Mouse (Mus musculus) liver, embryonic 12.5 days (tissue): ENCODE data around the gene Gm43552. TPM values are rescaled to one million over a fixed set of nuclear protein-coding genes. Genes with fewer than 3 reads are reported as not detected.
A peak's percentile ranks its signal among the peaks of the same experiment; 100 is the strongest.
"Not testable (repeated sequence)": the region's sequence is repeated elsewhere in the genome, so short reads cannot be mapped to it uniquely, and the experiment has no call there.

ENCODE experiments used
- ATAC-seq: fragments of 200-750 bp; cut with Nextera tagmentation; 2 replicates; pipeline ENCODE4 v1.8.0; 2017; ENCODE audit warnings: moderate number of reproducible peaks, mild to moderate bottlenecking, moderate library complexity
- H3K27ac ChIP-seq: fragments of 300-500 bp; sonication (generic); 2 replicates; pipeline ENCODE4 v1.5.1; 2016; ENCODE audit warnings: mild to moderate bottlenecking
- H3K27me3 ChIP-seq: fragments of 300-500 bp; sonication (generic); replicated peaks from 2 replicates; pipeline ENCODE4 v1.6.1; 2016; ENCODE audit warnings: mild to moderate bottlenecking, moderate library complexity
- H3K36me3 ChIP-seq: fragments of 300-500 bp; sonication (generic); 2 replicates; pipeline ENCODE4 v1.6.1; 2016; ENCODE audit warnings: mild to moderate bottlenecking, moderate library complexity
- H3K4me1 ChIP-seq: fragments of 300-500 bp; sonication (generic); 2 replicates; pipeline ENCODE4 v1.6.1; 2016
- H3K4me2 ChIP-seq: fragments of 300-500 bp; sonication (generic); 2 replicates; pipeline ENCODE4 v1.6.1; 2016; ENCODE audit warnings: mild to moderate bottlenecking, moderate library complexity
- H3K4me3 ChIP-seq: fragments of 300-500 bp; sonication (generic); 2 replicates; pipeline ENCODE4 v1.5.1; 2016; ENCODE audit warnings: mild to moderate bottlenecking, moderate library complexity
- H3K9ac ChIP-seq: fragments of 300-500 bp; sonication (generic); 2 replicates; pipeline ENCODE4 v1.6.1; 2016; ENCODE audit warnings: mild to moderate bottlenecking, moderate library complexity
- H3K9me3 ChIP-seq: fragments of 300-500 bp; sonication (generic); replicated peaks from 2 replicates; pipeline ENCODE4 v1.6.1; 2016; ENCODE audit warnings: mild to moderate bottlenecking, moderate library complexity
- WGBS: fragments of 180-500 bp; shearing (Covaris S2); methylation state at CpG from one replicate; pipeline ENCODE4 v1.1.7; 2016; ENCODE audit not compliant: insufficient replicate concordance; 5-methylcytosine and 5-hydroxymethylcytosine counted together
- polyA plus RNA-seq: library from polyadenylated mRNA; unstranded; fragments of >200 nt; fragmentation: Nextera tagmentation; extraction: Ambion mirVana; gene quantifications from 2 replicates; pipeline ENCODE4 v1.2.1, GENCODE M21; 2016

The Gm43552 gene
- not detected in 2 replicates for polyA plus RNA-seq

DNA sequence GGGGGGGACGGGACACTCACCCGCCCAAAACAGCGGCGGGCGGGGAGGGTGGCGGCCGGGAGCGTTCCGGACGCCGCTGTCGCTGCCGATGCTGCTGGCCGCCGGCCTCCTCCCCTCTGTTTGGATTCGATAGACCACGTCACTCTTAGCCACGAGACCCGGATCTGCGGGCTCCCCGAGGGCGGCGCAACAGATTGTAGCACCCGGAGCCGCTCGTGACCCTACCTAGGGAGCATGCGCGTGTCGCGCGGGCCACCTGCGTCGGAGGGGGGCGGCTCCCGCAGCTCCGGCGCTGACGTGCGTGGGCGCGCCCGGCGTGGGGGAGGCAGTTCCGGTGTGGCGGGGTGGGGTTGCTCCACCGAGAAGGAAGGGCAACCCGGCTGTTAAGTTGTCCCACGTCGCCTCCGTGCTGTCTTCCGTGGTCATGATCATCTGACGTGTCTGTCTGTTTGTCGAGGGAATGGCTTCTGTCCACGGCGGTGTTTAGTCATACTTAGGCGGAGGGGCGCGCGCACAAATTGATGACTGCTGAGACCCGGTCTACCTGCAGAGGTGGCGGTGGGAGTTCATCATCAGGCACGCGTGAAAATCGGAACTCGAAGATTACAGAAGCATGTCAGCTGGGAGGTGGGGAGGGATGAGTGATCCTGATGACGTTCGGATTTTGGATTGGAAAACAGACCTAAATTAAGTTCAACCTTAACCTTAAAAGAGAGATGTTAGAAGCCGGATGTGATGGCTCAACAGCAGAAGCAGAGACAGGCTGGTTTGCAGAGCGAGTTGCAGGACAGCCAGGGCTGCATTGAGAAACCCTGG is at the start of gene Gm43552:
TSS of gene Gm43552 (minus strand) at position 118 of the 816 bp plus-strand sequence.
- Histone ChIP-seq H3K4me1 (peaks cover 18% of the 10 kb centered on the region), H3K4me3 (peak within 1 kb of the TSS; percentile 83), H3K4me2 (peak within 1 kb of the TSS; percentile 82), H3K27ac (peak within 1 kb of the TSS; percentile 82), H3K9me3 (no peaks in the 10 kb centered on the region), H3K27me3 (peaks cover 24% of the 10 kb centered on the region; the same call in 1 of the 2 replicates), H3K36me3 (no peaks in the 10 kb centered on the region), H3K9ac (peak within 1 kb of the TSS; percentile 80)
- WGBS, result 1% methylated on average over 68 of the region's 69 CpGs
- ATAC-seq, result peak; percentile 94

DNA sequence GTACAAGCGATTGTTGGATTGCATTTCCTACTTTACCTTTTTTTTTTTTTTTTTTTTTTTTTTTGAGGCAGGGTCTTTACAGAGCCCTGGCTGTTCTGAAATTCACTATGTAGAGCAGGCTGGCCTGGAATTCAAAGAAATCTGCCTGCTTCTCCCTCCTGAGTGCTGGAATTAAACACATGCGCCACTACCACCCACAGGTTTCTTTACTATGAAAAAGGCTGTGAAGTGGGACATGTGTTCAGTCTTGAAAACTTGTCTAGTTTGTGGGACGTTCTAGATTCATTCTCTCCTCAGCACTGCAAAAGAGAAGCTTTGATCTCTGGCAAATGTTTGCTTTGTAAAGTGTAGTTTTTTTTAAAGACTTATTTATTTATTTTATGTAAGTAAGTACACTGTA is 49.3 kb upstream of the Gm43552 start:
- H3K27ac ChIP-seq, result no peak overlapping the region
- no peak for ATAC-seq
- H3K9ac ChIP-seq, result no peak overlapping the region
- WGBS, result 83% methylated on average over 3 of the region's 3 CpGs
- no peaks in the 10 kb centered on the region for H3K9me3 ChIP-seq
- peaks cover 52% of the 10 kb centered on the region for H3K4me1 ChIP-seq
- H3K4me2 ChIP-seq, result no peak overlapping the region
- H3K27me3 ChIP-seq, result no peaks in the 10 kb centered on the region
- H3K36me3 ChIP-seq, result peaks cover 43% of the 10 kb centered on the region
- no peak overlapping the region for H3K4me3 ChIP-seq

DNA sequence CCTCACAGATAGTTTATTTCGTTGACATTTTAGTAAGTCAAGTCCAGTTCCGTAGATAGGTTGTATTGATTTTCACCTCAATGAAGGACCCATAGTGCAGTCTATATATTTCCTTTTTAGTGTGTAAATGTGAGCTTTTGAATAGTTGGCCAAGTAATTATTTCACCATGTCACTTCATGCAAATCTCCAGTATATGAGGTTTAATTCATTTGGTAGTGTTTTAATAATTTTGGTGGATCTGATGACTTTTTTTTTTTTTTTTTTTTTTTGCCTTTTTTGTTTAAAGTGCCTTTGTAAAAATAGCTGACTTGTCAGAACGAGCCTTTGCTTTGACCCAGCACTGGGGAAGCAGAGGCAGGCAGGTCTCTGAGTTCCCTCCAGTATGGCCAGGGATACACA is 47.2 kb upstream of the Gm43552 start:
- H3K9ac ChIP-seq, result no peak overlapping the region
- ATAC-seq, result no peak
- WGBS, result 78% methylated on average over 3 of the region's 3 CpGs
- H3K27ac ChIP-seq, result no peak overlapping the region
- H3K4me1 ChIP-seq, result peaks cover 48% of the 10 kb centered on the region
- no peaks in the 10 kb centered on the region for H3K9me3 ChIP-seq
- H3K4me2 ChIP-seq, result peak overlapping the region; percentile 73
- no peak overlapping the region for H3K4me3 ChIP-seq
- no peaks in the 10 kb centered on the region for H3K27me3 ChIP-seq
- H3K36me3 ChIP-seq, result peaks cover 31% of the 10 kb centered on the region

DNA sequence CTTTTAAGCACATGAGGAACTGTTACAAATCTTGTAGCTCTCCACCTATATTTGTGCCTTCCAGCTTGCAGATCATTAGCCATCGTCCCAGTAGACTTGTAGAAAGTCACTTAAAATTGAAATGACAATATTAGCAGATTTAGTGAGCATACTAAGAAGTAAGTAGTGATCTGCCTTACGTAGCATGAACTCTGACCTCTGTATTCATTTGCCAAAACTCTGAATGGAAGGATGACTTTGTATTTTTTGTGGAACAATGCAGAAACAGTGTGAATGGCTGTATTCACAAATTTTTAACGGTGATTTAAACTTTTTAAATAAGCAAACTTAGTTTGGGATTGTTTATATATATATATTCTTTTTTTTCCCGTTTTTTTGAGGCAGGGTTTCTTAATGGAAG is 46.2 kb upstream of the Gm43552 start:
- 0 out of 2 replicates have a peak overlapping the region, but pooled peaks have one; percentile 40 for H3K27ac ChIP-seq
- peak overlapping the region; percentile 73 for H3K4me2 ChIP-seq
- no peaks in the 10 kb centered on the region for H3K27me3 ChIP-seq
- peak overlapping the region; percentile 58; the same call in 1 of the 2 replicates for H3K9ac ChIP-seq
- ATAC-seq, result no peak
- H3K9me3 ChIP-seq, result no peaks in the 10 kb centered on the region
- WGBS, result 41% methylated on average over 4 of the region's 4 CpGs
- H3K36me3 ChIP-seq, result peaks cover 28% of the 10 kb centered on the region
- H3K4me1 ChIP-seq, result peaks cover 56% of the 10 kb centered on the region
- H3K4me3 ChIP-seq, result peak overlapping the region; percentile 49

DNA sequence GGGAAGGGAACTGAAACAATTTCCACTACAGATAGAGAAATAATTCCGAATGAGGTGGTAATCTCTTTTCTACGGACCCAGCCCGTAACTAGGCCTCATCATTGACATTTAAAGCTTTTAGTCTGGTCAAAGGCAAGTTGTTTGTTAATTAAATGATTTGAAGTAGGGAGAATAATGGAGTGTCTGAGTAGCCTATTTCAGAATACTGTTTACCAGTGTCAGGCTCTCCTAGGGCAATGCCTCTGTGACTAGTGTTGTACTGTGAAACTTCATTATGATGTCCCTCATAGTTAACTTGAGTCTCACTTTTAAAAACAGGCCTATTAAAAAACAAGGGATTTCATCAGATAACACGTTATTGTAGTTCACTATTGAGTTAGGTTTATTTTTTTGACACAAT is 45.5 kb upstream of the Gm43552 start:
- Histone ChIP-seq H3K4me3 (peak overlapping the region; percentile 90), H3K4me2 (peak overlapping the region; percentile 86), H3K27me3 (no peaks in the 10 kb centered on the region), H3K4me1 (peaks cover 50% of the 10 kb centered on the region), H3K9me3 (no peaks in the 10 kb centered on the region), H3K27ac (peak overlapping the region; percentile 97), H3K9ac (peak overlapping the region; percentile 93), H3K36me3 (peaks cover 22% of the 10 kb centered on the region)
- no peak for ATAC-seq
- whole genome bisulfite sequencing, result 0% methylated on average over 4 of the region's 4 CpGs

DNA sequence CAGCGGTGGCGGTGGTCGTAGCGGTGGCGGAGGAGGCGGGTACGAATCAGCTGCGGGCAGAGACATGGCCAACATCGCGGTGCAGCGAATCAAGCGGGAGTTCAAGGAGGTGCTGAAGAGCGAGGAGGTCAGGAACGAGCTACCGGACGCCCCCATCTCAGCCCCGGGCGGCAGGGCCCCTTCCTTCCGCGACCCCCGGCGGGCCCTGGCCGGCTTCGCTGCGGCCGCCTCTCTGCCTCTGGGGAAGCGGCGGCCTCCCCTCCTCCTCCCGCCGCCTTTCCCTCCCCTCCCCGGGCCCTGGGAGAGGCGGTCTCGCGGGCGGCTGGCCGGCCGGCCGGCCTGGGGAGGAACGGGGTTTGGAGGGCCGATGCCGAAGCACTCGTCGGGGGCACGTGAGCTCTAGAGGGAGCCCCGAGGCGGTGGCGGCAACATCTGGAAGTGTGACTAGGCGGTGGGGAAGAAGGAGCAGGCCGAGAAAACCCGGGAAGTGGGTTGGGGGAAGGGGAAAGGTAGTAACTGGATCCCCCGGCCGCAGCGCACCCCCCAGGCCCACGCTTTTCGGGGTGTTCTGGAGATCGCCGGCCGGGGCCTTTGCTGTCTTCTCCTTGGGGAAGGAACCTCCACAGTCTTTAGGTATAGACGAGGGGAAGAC is 44.9 kb upstream of the Gm43552 start:
- Histone ChIP-seq H3K27me3 (no peaks in the 10 kb centered on the region), H3K4me1 (peaks cover 46% of the 10 kb centered on the region), H3K27ac (peak overlapping the region; percentile 97), H3K4me2 (peak overlapping the region; percentile 86), H3K36me3 (peaks cover 18% of the 10 kb centered on the region), H3K9ac (peak overlapping the region; percentile 93), H3K9me3 (no peaks in the 10 kb centered on the region), H3K4me3 (peak overlapping the region; percentile 90)
- peak; percentile 66 for ATAC-seq
- under 1% methylated on average over 55 of the region's 59 CpGs for WGBS

DNA sequence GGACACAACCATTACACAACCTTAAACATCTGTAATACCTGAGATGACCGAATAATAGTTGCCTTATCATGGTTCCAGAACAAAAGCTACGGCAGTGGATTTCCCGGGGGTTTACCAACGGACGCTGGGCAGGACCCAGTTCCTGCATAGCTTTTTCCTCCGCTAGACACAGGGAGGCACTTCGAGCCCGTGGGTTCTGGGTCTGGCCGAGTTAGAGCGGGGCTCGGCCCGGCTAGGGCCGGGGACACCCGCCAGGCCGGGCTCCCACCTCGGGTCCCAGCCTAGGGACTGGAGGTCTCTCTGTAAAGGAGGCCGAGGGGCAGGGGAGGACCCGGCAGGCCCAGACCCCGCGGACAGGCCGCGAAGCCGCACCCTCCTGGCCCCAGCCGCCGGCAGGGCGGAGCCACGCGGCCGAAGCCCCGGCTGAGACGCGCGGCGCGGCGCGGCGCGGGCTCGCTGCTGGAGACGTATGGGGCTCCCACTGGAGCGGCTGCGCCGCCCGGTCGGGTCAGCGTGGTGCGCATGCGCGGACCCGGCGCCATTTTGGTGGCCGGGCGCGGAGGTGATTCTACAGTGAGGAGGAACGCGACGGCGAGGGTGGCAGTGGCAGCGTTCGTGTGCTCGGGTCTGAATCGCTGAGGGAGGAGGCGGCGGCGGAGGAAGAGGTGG is 44.3 kb upstream of the Gm43552 start, which contains the start of the genes Smim14 and Ube2k:
TSS of gene Smim14 (minus strand) at position 434 of the 669 bp plus-strand sequence.
TSS of gene Ube2k (plus strand) at position 483 of the 669 bp plus-strand sequence.
- WGBS, result under 1% methylated on average over 45 of the region's 66 CpGs
- Histone ChIP-seq H3K27ac (peak within 1 kb of the TSS; percentile 97), H3K27me3 (no peaks in the 10 kb centered on the region), H3K9me3 (no peaks in the 10 kb centered on the region), H3K4me1 (peaks cover 39% of the 10 kb centered on the region), H3K4me2 (peak within 1 kb of the TSS; percentile 86), H3K4me3 (peak within 1 kb of the TSS; percentile 90), H3K9ac (peak within 1 kb of the TSS; percentile 93), H3K36me3 (peaks cover 12% of the 10 kb centered on the region)
- peak; percentile 95 for ATAC-seq

DNA sequence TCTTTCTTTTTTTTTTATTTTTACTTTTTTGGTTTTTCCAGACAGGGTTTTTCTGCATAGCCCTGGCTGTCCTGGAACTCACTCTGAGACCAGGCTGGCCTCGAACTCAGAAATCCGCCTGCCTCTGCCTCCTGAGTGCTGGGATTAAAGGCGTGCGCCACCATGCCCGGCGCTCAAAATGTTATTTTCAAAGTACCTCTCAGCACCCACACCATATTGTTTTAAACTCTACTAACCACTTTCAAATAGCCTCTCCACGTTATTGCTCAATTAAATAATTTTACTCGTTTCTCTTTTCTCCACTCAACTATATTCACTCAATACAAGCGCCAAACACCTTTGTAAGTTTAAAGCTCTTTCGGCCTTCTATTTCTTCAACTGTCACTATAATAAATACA is 43.4 kb upstream of the Gm43552 start:
- peak overlapping the region; percentile 97 for H3K27ac ChIP-seq
- H3K9me3 ChIP-seq, ATAC-seq, H3K36me3 ChIP-seq, H3K27me3 ChIP-seq: not testable (repeated sequence)
- peak overlapping the region; percentile 90 for H3K4me3 ChIP-seq
- H3K4me1 ChIP-seq, result peaks cover 34% of the 10 kb centered on the region
- H3K9ac ChIP-seq, result peak overlapping the region; percentile 93
- WGBS, result 79% methylated on average over 10 of the region's 10 CpGs
- H3K4me2 ChIP-seq, result peak overlapping the region; percentile 86

DNA sequence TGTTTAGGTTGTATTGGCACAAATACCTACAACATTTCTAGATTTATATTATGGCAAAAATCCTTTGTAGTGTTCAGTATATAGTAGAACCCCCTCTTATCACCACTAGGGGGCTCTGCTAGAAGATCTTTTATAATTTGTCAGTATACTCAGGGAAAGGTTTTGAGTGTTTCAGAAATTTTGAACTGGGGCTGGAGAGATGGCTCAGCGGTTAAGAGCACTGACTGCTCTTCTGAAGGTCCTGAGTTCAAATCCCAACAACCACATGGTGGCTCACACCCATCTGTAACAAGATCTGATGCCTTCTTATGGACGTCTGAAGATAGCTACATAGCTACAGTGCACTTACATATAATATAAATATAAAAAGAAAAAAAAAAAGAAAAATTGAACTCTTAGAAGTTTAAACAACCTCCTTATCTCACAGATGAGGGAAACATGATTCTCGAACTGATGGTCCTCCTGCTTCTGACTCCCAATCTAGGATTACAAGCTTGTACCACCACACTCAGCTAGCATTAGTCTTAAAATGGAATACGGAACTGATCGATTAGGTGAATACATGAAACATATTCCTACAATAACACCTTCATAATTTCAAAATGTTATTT is 42.9 kb upstream of the Gm43552 start:
- H3K4me1 ChIP-seq, result peaks cover 31% of the 10 kb centered on the region
- H3K9me3 ChIP-seq, result no peaks in the 10 kb centered on the region
- no peak overlapping the region for H3K4me3 ChIP-seq
- WGBS, result 43% methylated on average over 5 of the region's 5 CpGs
- peak; percentile 14; the same call in 1 of the 2 replicates for ATAC-seq
- no peaks in the 10 kb centered on the region for H3K27me3 ChIP-seq
- H3K4me2 ChIP-seq, result peak overlapping the region; percentile 86
- no peak overlapping the region for H3K9ac ChIP-seq
- 0 out of 2 replicates have a peak, but pooled peaks cover 3% of the 10 kb centered on the region for H3K36me3 ChIP-seq
- H3K27ac ChIP-seq, result no peak overlapping the region

DNA sequence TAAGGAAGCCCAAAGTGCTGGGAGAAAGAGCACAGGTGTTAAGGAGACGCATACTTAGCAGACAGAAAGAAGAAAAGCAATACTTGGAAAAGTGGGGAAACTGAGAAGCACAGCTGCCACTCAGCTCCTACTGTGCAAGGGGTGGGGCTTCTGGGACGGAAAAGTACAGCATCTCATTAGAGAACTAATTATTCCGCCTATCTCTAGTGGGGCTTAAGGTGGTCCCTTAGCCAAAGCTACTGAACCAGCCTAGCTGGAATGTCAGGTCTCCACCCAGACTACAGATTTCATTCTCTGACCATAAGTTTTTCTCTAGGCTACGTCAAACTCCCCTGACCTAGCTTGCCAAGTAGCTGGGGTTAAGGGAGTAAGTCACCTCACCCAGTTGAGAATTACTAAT is 41.9 kb upstream of the Gm43552 start:
- WGBS, result 76% methylated on average over 4 of the region's 4 CpGs

DNA sequence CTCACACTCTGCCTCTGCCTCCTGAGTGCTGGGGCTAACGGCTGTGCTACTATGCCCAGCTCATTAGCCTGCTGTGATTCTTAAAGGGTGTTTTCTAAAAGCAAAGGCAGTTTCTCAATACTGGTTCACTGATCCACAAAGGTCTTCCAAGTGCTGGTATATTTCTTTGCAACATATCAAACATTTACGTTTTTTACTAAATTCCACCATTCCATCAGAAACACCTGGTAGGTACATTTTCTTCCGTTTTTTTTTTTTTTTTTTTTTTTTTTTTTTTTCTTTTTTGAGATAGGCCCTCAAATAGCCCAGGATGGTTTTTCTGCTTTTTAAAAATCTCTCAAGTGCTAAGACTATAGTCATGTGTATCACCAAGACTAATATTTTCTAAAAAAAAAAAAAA is 38.6 kb upstream of the Gm43552 start:
- no peak for ATAC-seq
- Histone ChIP-seq H3K27me3 (peaks cover 4% of the 10 kb centered on the region; the same call in 1 of the 2 replicates), H3K4me3 (no peak overlapping the region), H3K27ac (no peak overlapping the region), H3K9ac (no peak overlapping the region), H3K4me1 (peaks cover 30% of the 10 kb centered on the region), H3K9me3 (no peaks in the 10 kb centered on the region), H3K4me2 (no peak overlapping the region), H3K36me3 (no peaks in the 10 kb centered on the region)
- 69% methylated on average over 3 of the region's 3 CpGs for WGBS

More for the DNA sequence above, 41.9 kb upstream of the Gm43552 start:
- Histone ChIP-seq H3K36me3 (0 out of 2 replicates have a peak, but pooled peaks cover 3% of the 10 kb centered on the region), H3K9me3 (no peaks in the 10 kb centered on the region), H3K27me3 (no peaks in the 10 kb centered on the region), H3K27ac (no peak overlapping the region), H3K9ac (no peak overlapping the region), H3K4me3 (no peak overlapping the region), H3K4me1 (peaks cover 33% of the 10 kb centered on the region), H3K4me2 (no peak overlapping the region)
- ATAC-seq, result no peak
